Mouse (Mus musculus) heart, postnatal 14 days (tissue): ENCODE results near the gene Rora. TPM values are rescaled to one million over a fixed set of nuclear protein-coding genes. Genes with fewer than 3 reads are reported as not detected.

Source experiments
- DNase-seq, 2 experiments: peaks; one replicate each; pipeline ENCODE4 v3.0.0; 2021 to 2022
- intact Hi-C: fragments of 180-260 bp; cut with DNase I; formaldehyde crosslinking; loops from one replicate; pipeline ENCODE4 v1.15.1; 2025
- total RNA-seq, 2 experiments: library from RNA; stranded (reverse); gene quantifications; 2 replicates each; pipeline ENCODE4 v1.2.3; 2021

Gene Rora
- total RNA-seq, 2 experiments from 2014 or later = 23.3 to 32.9 TPM

- DNase-seq = no peak
- intact Hi-C loops = no loop called here
Measured at GRCm38 (mm10) chr9:68926406-68926805, 272.8 kb downstream of the Rora start.

GRCm38 (mm10) chr9:68933159-68933558 is 279.6 kb downstream of the Rora start:
- no peak for DNase-seq
- intact Hi-C loops = no loop called here

GRCm38 (mm10) chr9:68934238-68934637 is 280.7 kb downstream of the Rora start:
- intact Hi-C loops = no loop called here
- DNase-seq = peak in 1 of 2 experiments; percentile 49

DNA sequence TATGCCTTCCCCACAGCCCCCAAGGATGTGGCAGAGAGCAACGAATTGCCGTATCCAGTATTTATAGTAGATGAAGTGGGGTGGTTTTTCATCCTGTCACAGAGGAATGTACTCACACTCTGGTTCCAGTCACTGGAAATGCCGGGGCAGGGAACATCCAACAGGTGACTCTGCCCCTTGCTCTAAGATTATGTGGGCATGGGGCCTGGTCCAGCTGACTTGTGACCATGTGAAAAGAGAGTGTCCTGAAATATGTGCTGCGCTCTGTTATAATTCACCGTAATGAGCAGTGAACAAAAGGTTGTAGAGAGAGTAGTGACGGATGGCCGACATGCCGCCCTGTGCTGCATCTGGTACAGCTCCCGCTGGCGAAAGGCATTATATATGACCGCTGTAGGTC is 282.0 kb downstream of the Rora start:
- intact Hi-C loops = no loop called here
- DNase-seq = no peak

DNA sequence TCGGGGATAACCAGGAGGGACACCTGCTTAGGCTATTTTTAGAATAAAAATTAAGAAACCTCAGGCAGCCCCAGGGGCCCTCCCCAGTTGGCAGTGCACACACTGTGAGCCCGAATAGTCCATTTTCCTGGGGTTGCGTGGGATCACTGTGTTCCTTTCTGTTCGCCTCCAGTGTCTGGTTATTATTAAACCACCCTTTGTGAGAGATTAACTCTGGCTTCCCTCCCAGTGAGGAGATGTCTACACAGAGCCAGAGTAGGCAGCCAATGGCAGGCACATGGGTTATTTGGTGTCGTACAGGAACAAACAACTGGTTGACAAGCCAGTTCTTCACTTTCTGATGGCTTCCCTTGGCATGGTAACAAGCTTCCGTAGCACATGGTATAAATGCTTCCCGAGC is 287.5 kb downstream of the Rora start:
- intact Hi-C loops = no loop called here
- DNase-seq = peak; percentile 64 to 65

DNA sequence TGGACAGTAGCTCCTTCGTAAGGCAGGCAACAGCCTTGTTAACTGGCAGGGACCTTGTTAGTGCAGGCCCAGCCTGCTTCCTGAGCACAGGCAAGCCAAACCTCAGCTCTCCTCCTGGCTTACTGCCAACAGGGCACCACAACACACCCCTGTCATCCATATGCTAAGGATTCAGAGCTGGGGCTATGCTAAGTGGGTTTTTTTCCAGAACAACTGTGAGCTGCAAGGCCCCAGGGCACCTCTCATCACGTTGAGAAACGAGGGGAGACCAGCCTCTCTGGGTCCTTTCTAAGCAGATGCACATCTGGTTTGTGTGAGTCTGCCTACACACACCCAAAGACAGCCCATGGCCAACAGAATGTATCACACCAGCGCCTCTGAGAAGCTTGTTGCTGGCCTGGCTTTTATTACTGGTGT is 289.0 kb downstream of the Rora start:
- intact Hi-C loops = no loop called here
- peak in 1 of 2 experiments; percentile 20 for DNase-seq

DNA sequence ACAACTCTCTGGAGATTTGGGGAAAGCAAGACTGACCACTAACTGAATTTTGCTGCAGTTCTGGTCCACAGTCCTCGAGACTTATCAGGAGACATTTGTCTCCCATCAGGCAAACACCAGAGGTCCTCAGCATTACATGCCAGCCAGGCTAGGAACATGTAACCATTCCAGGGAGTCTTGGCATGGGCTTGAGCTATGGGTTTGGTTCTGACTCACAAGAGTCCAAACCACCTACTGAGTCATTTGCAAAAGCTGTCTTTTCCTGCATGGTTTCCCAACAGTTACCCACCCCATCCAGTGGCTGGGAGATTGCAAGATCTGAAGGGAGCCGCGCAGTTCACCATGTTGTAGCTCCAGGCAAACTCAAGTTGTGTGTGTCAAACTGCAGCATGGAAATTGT is 290.4 kb downstream of the Rora start:
- intact Hi-C loops = no loop called here
- DNase-seq = no peak

GRCm38 (mm10) chr9:68947707-68948106 is 294.1 kb downstream of the Rora start:
- DNase-seq = no peak
- intact Hi-C loops = no loop called here

DNA sequence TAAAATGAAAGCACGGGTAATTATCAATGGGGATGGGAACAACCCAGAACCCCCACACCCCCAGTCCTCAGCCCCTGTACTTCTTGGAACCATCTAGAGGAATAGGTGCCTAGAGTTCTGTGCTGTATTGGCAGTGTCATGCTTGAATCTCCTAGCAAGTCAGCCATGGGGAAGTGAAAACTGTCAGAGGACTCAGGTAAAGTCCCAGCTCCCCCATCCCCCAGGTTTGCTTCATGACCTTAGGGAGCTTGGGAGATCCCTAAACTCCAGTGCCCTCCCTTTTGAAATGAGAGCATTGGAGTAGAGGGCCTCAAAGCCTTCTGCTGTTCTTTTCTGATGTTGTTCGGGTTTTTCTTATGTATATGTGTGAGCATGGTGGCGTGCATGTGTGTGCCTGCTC is 294.6 kb downstream of the Rora start:
- DNase-seq = no peak
- intact Hi-C loops = no loop called here

GRCm38 (mm10) chr9:68956210-68956874 is 302.8 kb downstream of the Rora start:
- DNase-seq = peak; percentile 47 to 48
- intact Hi-C loops = loop anchor here (2.0 to 5.0 kb wide), 2 partner anchors 338 to 411 kb away; no protein-coding TSS in a partner anchor

- peak; percentile 63 to 73 for DNase-seq
- intact Hi-C loops = loop anchor here (2.0 to 5.0 kb wide), 2 partner anchors 338 to 410 kb away; no protein-coding TSS in a partner anchor
Measured at GRCm38 (mm10) chr9:68956938-68957573, 303.5 kb downstream of the Rora start.

DNA sequence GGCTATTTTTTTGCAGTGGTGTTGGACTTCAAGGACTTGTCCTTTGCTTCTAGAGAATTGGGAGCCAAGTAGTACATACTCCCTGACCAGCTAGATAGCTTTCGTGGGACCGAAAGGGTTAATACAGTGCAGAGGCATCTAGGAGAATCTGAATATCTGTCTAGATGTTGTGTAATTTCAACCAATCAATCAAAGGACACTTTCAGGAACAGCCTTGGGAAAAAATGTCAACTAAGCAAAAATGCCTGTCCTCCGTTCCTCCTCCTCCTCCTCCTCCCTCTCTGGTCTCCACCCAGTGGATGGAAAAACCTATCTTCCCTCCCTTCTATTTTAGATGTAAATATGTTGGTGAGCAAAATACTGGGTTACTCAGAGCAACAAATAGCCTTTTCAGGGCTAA is 304.2 kb downstream of the Rora start:
- intact Hi-C loops = loop anchor here (2.0 to 5.0 kb wide), 2 partner anchors 337 to 410 kb away; no protein-coding TSS in a partner anchor

DNA sequence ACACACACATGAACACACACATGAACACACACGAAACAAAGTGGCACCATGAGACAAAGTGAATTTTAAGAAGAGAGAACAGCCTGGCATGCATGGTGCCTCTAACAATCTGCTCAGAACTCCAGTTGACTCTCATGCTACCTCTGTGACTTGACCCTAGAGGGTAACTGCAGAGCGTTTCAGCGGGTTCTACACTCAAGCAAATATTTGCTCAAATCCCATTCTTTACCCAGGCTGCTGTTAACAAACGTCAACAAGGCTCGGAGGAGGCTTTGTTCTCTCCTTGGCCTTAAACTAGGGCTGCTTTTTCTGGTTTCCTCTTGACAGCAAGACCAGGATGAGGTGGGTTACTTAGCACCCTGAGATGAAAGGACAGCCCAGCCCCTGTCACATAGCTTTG is 305.3 kb downstream of the Rora start:
- DNase-seq = no peak
- intact Hi-C loops = loop anchor here (5.0 kb wide), 1 partner anchor 408 kb away; no protein-coding TSS in a partner anchor

More for the DNA sequence above, 304.2 kb downstream of the Rora start:
- no peak for DNase-seq

DNA sequence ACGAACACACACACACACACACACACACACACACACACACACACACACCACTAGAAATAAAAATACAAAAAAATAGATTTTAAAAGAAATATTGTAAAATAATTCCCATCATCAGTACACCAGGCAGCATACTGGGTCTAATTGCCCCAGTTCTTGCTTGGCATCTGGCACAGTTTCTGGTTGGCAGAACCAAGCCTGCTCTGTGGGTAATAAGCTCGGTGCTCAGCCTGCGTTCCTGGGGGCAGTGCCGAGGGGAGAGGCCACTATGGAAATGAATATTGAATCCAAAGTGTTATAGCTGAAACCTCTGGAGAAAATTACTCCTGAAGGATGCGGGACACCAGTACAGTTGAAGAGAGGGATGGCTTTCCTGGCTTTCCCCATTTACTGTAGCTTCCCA is 310.3 kb downstream of the Rora start:
- DNase-seq = no peak
- intact Hi-C loops = no loop called here

DNA sequence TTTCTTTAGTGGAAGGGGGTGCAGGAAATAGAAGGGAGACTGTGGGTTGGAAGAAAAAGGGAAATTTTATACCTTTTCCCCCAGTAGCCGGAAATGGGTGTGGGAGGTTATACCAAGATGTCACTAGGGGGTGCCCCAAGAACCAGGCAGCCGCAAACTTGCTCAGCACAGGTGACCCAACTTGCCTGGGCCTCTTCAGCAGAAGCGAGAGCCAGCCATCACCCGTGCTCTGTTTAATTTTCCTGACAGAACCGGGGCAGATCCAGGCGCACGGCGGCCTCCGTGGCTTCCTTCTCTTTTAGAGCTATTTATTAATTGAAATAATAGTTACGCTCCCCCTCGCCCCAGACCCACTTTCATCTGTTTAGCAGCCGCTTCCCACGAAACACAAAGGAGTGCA is 313.0 kb downstream of the Rora start:
- intact Hi-C loops = no loop called here
- peak; percentile 16 to 31 for DNase-seq

DNA sequence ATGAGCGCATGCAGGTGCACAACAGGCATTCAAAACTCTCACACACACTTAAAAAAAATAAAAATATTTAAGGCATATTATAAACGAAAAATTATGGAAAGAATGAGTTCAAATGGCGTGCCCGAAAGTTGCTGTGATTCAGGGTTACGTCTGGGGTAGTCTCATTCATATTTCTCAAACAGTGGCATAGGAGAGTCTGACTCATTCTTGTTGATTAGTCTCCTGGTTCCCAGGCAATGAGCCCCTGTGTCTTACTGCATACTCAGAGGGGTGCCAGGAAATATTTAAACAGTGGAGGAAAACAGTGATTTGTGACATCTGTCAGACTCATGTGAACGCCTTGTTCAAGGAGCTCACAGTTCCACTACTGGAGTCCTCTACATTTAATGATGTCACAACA is 316.5 kb downstream of the Rora start:
- intact Hi-C loops = no loop called here
- DNase-seq = no peak

DNA sequence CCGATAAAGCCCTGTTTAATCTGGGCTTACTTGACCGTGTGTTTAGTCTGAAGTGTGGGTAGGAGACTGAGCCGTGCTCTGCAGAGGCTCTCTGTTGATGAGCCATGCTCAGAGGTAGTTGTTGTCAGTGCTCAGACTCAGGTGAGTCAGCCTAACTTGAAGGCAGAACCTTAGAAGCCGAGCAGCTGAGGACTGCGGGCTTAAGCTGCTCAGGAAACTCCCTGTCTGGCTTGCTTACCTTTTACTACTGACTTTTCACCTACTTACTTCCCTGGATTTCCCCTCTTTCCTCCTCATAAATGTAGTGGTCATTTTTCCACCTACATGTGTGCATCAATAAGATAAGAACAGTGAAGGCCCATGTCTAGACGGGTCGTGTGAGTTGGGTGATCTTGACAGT is 318.7 kb downstream of the Rora start:
- DNase-seq = no peak
- intact Hi-C loops = no loop called here

DNA sequence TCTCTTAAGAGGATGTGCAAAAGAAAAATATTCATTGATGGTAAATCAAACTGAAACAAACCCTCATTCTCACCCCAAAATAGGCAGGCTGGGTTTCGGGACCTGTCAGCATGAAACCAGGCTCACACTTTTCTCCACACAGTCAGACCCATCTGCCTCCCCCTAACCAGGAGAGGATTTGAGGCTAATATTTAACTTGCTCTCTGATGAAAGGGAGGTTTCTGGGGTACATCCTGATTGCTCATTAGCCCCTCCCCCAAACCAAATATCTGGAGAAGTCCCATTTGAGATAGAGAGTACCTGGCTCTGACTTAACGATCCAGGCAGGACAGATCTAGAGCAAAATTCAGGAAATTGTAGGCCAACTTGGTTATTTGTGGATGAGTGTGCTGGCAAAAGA is 320.9 kb downstream of the Rora start:
- no peak for DNase-seq
- intact Hi-C loops = no loop called here

GRCm38 (mm10) chr9:68976136-68976535 is 322.6 kb downstream of the Rora start:
- no peak for DNase-seq
- intact Hi-C loops = no loop called here

DNA sequence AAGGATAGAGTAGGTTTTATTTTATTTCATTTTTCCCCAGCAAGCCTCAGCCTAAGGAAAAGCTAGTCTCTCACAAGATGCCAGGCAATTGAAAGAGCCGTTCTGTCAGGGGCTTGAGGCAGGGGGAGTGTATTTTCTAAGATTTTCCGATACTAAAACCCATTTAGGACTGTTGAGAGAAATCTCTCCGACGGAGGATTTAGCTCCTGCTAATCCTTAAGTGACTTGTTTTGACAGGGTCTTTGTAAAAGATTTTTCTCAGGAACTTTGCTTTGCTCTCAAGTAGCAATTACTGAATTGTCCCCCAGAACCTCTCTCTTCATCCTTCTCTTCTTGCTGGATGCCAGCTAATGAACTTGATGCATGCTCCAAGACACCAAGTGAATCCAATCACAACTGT is 323.3 kb downstream of the Rora start:
- intact Hi-C loops = no loop called here
- DNase-seq = no peak

DNA sequence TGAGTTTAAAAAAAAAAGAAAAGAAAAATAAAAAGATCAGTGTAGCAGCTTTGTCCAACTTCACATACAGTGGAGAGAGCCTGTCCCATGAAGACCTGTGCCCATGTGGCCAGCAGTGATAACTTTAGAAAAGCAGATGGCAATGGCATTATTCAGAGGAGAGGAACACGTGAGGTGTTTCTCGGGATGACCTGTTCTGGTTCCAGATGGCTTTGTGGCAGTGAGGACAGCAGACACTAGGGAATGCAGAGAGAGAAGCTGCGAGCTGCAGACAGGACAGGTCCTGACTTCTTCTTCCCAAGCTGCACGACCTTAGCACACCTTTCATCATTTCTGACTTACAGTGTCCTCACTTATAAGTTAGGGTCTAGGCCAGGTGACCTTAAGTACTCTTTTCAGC is 325.1 kb downstream of the Rora start:
- intact Hi-C loops = no loop called here
- no peak for DNase-seq

- DNase-seq = no peak
- intact Hi-C loops = no loop called here
Measured at GRCm38 (mm10) chr9:68980041-68980440, 326.5 kb downstream of the Rora start.
